Mouse (Mus musculus): ENCODE measurements around the gene Wbp1. TPM values are rescaled to one million over a fixed set of nuclear protein-coding genes. Genes with fewer than 3 reads are reported as not detected.

Gene Wbp1
- polyA plus RNA-seq, 1 experiment = 93.1 TPM

- Histone ChIP-seq H3K4me3 (replicated peaks; ENCODE audit: insufficient read depth, low read depth, low read length) (no peak overlapping the region), H3K27me3 (ENCODE audit: control insufficient read depth, insufficient read depth, low read length) (no peaks in the 10 kb centered on the region), H3K4me1 (ENCODE audit: control insufficient read depth, insufficient read depth, low read length) (peaks cover 15% of the 10 kb centered on the region), H3K27ac (ENCODE audit: insufficient read depth, low read length) (no peak overlapping the region)
- no peak for TF ChIP-seq POLR2A (IDR thresholded peaks at IDR 0.05; ENCODE audit: borderline replicate concordance, insufficient read depth, low read length)
- TF ChIP-seq CTCF (IDR thresholded peaks at IDR 0.05; ENCODE audit: borderline replicate concordance, insufficient read depth, low read depth, low read length) = no peak
- DNase-seq = peak in 1 of 2 experiments; percentile 41
- WGBS = 17% methylated on average over 7 of the region's 7 CpGs
These were observed 1.7 kb downstream of the Wbp1 start for GRCm38 (mm10) chr6:83119734-83120051.

GRCm38 (mm10) chr6:83118825-83119733 is 2.3 kb downstream of the Wbp1 start:
- TF ChIP-seq CTCF (IDR thresholded peaks at IDR 0.05; ENCODE audit: borderline replicate concordance, insufficient read depth, low read depth, low read length) = no peak
- TF ChIP-seq POLR2A (IDR thresholded peaks at IDR 0.05; ENCODE audit: borderline replicate concordance, insufficient read depth, low read length) = no peak
- Histone ChIP-seq H3K4me3 (replicated peaks; ENCODE audit: insufficient read depth, low read depth, low read length) (no peak overlapping the region), H3K4me1 (ENCODE audit: control insufficient read depth, insufficient read depth, low read length) (peaks cover 15% of the 10 kb centered on the region), H3K27ac (ENCODE audit: insufficient read depth, low read length) (no peak overlapping the region), H3K27me3 (ENCODE audit: control insufficient read depth, insufficient read depth, low read length) (no peaks in the 10 kb centered on the region)
- WGBS = 52% methylated on average over 14 of the region's 14 CpGs
- no peak for DNase-seq

GRCm38 (mm10) chr6:83118369-83118768 is 3.0 kb downstream of the Wbp1 start:
- no peak overlapping the region for H3K4me3 ChIP-seq (replicated peaks; ENCODE audit: insufficient read depth, low read depth, low read length)
- H3K27me3 ChIP-seq (ENCODE audit: control insufficient read depth, insufficient read depth, low read length) = no peaks in the 10 kb centered on the region
- TF ChIP-seq POLR2A (IDR thresholded peaks at IDR 0.05; ENCODE audit: borderline replicate concordance, insufficient read depth, low read length) (no peak), CTCF (IDR thresholded peaks at IDR 0.05; ENCODE audit: borderline replicate concordance, insufficient read depth, low read depth, low read length) (no peak)
- H3K4me1 ChIP-seq (ENCODE audit: control insufficient read depth, insufficient read depth, low read length) = peaks cover 15% of the 10 kb centered on the region
- 64% methylated on average over 11 of the region's 11 CpGs for WGBS
- peak in 1 of 2 experiments; percentile 16 for DNase-seq
- H3K27ac ChIP-seq (ENCODE audit: insufficient read depth, low read length) = no peak overlapping the region

GRCm38 (mm10) chr6:83117616-83118015 is 3.7 kb downstream of the Wbp1 start:
- DNase-seq = peak in 1 of 2 experiments; percentile 13
- 85% methylated on average over 13 of the region's 13 CpGs for WGBS
- TF ChIP-seq CTCF (IDR thresholded peaks at IDR 0.05; ENCODE audit: borderline replicate concordance, insufficient read depth, low read depth, low read length) = no peak
- TF ChIP-seq POLR2A (IDR thresholded peaks at IDR 0.05; ENCODE audit: borderline replicate concordance, insufficient read depth, low read length) = no peak
- H3K27ac ChIP-seq (ENCODE audit: insufficient read depth, low read length) = no peak overlapping the region
- peaks cover 15% of the 10 kb centered on the region for H3K4me1 ChIP-seq (ENCODE audit: control insufficient read depth, insufficient read depth, low read length)
- H3K4me3 ChIP-seq (replicated peaks; ENCODE audit: insufficient read depth, low read depth, low read length) = no peak overlapping the region
- H3K27me3 ChIP-seq (ENCODE audit: control insufficient read depth, insufficient read depth, low read length) = no peaks in the 10 kb centered on the region

- H3K27ac ChIP-seq (ENCODE audit: insufficient read depth, low read length) = no peak overlapping the region
- TF ChIP-seq CTCF (IDR thresholded peaks at IDR 0.05; ENCODE audit: borderline replicate concordance, insufficient read depth, low read depth, low read length) (no peak), POLR2A (IDR thresholded peaks at IDR 0.05; ENCODE audit: borderline replicate concordance, insufficient read depth, low read length) (no peak)
- DNase-seq = no peak
- H3K27me3 ChIP-seq (ENCODE audit: control insufficient read depth, insufficient read depth, low read length) = no peaks in the 10 kb centered on the region
- H3K4me3 ChIP-seq (replicated peaks; ENCODE audit: insufficient read depth, low read depth, low read length) = no peak overlapping the region
- 66% methylated on average over 4 of the region's 4 CpGs for WGBS
- H3K4me1 ChIP-seq (ENCODE audit: control insufficient read depth, insufficient read depth, low read length) = peaks cover 15% of the 10 kb centered on the region
These were observed 4.3 kb downstream of the Wbp1 start for GRCm38 (mm10) chr6:83117165-83117438.

GRCm38 (mm10) chr6:83116373-83117164 is 4.8 kb downstream of the Wbp1 start:
- DNase-seq = peak in 1 of 2 experiments; percentile 19
- H3K4me3 ChIP-seq (replicated peaks; ENCODE audit: insufficient read depth, low read depth, low read length) = peak overlapping the region; percentile 98
- H3K27ac ChIP-seq (ENCODE audit: insufficient read depth, low read length) = no peak overlapping the region
- WGBS = 49% methylated on average over 11 of the region's 11 CpGs
- no peaks in the 10 kb centered on the region for H3K27me3 ChIP-seq (ENCODE audit: control insufficient read depth, insufficient read depth, low read length)
- TF ChIP-seq POLR2A (IDR thresholded peaks at IDR 0.05; ENCODE audit: borderline replicate concordance, insufficient read depth, low read length) (no peak), CTCF (IDR thresholded peaks at IDR 0.05; ENCODE audit: borderline replicate concordance, insufficient read depth, low read depth, low read length) (no peak)
- H3K4me1 ChIP-seq (ENCODE audit: control insufficient read depth, insufficient read depth, low read length) = peaks cover 15% of the 10 kb centered on the region

GRCm38 (mm10) chr6:83115682-83116372 is 5.5 kb downstream of the Wbp1 start:
- no peaks in the 10 kb centered on the region for H3K27me3 ChIP-seq (ENCODE audit: control insufficient read depth, insufficient read depth, low read length)
- peak in 1 of 2 experiments; percentile 38 for DNase-seq
- H3K4me1 ChIP-seq (ENCODE audit: control insufficient read depth, insufficient read depth, low read length) = peaks cover 15% of the 10 kb centered on the region
- under 1% methylated on average over 48 of the region's 48 CpGs for WGBS
- no peak overlapping the region for H3K27ac ChIP-seq (ENCODE audit: insufficient read depth, low read length)
- peak overlapping the region; percentile 98 for H3K4me3 ChIP-seq (replicated peaks; ENCODE audit: insufficient read depth, low read depth, low read length)
- no peak for TF ChIP-seq POLR2A (IDR thresholded peaks at IDR 0.05; ENCODE audit: borderline replicate concordance, insufficient read depth, low read length)
- TF ChIP-seq CTCF (IDR thresholded peaks at IDR 0.05; ENCODE audit: borderline replicate concordance, insufficient read depth, low read depth, low read length) = no peak
